Mouse (Mus musculus) layer of hippocampus, postnatal 14 days (tissue): ENCODE measurements around the gene Ryr1. TPM values are rescaled to one million over a fixed set of nuclear protein-coding genes. Genes with fewer than 3 reads are reported as not detected.
"Not testable (repeated sequence)": the region's sequence is repeated elsewhere in the genome, so short reads cannot be mapped to it uniquely, and the experiment has no call there.

ENCODE experiments used
- DNase-seq, 2 experiments: peaks; one replicate each; pipeline ENCODE4 v3.0.0; 2021 to 2022; ENCODE audit warnings: low spot score in 2 of 2, mixed read lengths in 1 of 2
- total RNA-seq, 2 experiments: library from RNA; stranded (reverse); gene quantifications; 2 replicates each; pipeline ENCODE4 v1.2.3; 2021

Ryr1 gene
- total RNA-seq, 2 experiments from 2014 or later: 9.3 to 12.2 TPM

DNA sequence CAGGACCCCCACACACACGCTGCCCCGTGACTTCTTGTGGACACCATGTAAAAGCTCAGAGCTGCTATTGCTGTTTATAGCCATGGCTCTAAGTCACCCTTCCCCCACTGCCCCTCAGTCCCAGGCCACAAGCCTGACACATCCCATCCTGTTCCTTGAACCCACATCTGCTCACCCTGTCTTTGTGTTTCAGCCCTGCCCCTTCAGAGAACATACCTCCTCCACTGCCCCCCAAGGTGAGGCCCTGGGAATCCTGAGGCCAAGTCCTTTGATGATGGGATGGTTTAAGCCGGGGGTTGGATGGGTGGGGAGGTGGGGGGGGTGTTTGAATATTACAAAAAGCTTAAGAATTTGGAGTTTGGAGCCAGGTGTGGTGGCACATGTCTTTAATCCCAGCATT lies 132.0 kb downstream of the Ryr1 start:
- no peak for DNase-seq

DNA sequence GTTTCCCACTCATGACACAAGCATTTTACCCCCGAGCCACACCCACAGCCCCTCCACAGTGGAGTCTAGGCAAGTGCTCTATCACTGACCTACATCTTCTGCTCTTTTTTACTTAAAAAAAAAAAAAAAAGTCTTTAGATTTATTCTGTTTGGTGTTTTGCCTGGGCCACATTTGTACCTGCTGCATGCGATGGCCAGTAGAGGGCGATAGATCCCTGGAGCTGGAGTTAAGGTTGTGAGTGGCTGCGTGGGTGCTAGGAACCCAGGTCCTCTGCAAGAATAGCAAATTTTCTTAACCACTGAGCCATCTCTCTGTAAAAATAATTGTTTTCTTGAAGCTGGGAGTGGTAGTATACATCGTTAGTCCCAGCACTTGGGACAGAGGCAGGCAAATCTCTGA lies 133.4 kb downstream of the Ryr1 start:
- DNase-seq: no peak

DNA sequence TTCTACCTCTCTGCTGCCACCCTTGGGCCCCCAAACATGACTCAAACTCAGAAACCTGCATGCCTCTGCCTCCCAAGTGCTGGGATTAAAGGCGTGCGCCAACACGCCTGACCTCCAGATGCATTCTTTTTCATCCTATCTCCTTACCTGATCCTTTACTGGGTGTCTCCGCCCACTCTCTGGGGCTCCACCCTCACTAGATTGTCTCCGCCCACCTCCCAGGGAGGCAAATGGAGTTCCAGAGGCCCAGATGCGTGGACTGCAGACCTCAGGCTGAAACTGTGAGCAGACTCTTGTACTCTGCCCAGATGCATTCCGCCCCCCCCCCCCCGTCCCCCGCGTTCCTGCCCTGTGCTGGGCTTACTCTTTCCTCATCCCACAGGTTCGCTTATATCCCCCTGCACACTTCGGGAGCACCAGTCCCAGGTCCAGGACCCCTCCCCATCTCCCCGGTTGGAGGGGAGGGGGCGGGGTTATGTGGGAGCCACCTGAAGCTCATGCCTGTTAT lies 134.2 kb downstream of the Ryr1 start:
- DNase-seq: no peak

DNA sequence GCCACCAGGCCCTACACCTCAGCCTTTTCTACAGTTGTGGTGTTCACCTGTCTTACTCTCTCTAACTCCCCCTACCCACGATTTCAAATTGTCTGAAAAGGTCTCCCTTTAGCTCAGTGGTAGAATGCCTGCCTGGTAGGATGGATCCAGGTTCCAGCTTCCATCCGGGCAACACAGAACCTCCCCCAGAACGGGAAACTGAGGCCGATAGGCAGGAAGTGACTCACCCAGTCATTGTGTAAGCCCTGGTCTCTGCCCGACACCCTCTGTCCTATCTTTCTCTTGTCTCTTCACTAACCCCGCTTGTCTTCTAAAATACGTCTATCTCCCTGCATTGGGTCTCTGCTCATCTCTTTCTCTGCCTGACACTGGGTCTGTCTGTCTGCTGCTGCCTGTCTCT lies 139.8 kb downstream of the Ryr1 start:
- DNase-seq: no peak

DNA sequence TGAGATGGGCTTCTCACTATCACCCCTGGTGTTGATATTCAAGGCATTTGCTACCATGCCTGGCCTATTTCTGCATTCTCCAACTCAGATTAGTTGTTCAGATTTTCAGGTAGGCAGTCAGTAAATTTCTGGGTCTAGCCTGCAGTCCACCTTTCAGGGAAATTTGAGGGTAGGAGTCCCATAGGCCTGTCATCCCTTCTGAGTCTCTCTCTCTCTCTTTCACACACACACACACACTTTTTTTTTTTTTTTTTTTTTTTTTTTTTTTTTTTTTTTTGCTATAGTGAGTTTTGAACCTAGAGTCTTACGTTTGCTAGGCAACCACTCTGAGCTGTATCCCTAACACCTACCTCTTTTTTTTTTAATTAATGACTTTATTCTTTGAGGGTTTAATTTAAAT lies 140.5 kb downstream of the Ryr1 start:
- no peak for DNase-seq

DNA sequence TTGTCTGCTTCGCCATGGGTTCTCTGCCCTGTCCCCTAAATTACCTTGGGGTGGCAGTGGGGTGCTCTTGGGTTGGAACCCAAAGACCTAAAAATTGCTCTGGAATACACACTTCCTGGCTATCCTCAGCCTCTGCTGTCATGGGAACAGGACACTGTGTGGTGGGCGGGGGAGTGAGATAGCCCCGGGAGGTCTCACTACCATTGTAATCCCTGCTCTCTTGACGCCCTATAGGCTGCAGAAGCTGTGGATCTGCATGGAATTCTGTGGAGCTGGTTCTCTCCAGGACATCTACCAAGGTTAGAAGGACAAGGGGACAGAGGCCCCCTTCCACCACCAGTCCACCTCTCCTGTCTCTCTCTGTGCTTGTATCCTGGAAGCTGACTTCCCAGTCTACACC lies 141.1 kb downstream of the Ryr1 start:
- no peak for DNase-seq

DNA sequence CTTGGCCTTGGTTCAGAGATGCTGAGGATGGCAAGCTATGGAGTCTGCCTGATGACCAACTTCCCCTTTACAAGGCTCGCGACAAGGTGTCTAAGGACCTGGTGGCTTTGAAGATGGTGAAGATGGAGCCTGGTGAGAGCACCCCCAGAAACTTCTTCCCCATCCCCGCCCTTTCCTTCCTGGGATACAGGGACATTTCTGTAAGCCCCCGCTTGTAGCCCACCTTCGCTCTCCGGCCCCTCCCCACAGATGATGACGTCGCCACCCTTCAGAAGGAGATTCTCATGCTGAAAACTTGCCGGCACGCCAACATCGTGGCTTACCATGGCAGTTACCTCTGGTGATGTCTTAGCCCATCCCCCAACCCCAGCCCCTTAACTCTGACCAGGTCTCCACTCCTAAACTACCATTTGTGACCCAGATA lies 141.8 kb downstream of the Ryr1 start:
- DNase-seq: no peak

DNA sequence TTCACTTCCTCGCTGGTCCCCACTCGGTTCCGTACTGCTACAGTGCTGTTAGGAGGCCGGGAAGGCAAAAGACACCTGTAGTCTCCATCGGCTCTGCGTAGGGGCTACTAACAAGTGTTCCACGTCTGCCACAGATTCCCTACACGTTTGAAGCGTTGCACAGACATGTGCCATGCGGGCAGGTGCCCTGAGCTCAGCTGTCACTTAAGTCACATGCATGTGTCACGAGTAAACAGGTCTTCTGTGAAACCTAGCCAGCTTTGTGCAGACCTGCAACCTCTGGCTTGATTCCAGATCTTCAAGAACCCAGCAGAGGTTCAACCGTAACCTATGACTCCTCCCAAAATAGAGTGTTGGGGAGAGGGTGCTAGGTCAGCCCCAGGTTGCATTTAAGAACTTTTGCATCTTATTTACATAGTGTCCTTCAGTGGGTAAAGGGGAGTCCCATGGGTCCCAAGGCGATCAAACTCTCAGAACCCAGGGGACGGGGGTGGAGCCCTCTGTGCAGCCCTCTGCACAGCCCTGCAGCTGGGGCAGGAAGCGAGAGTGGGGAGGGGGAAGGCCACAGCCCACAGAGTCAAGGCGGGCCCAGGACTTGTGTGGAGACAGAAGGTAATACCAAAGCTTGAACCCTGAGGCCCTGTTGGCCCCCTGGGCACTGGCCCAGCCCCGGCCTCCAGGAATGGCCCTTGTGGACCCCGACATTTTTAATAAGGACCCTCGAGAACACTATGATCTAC lies 142.5 kb downstream of the Ryr1 start:
- DNase-seq: no peak

DNA sequence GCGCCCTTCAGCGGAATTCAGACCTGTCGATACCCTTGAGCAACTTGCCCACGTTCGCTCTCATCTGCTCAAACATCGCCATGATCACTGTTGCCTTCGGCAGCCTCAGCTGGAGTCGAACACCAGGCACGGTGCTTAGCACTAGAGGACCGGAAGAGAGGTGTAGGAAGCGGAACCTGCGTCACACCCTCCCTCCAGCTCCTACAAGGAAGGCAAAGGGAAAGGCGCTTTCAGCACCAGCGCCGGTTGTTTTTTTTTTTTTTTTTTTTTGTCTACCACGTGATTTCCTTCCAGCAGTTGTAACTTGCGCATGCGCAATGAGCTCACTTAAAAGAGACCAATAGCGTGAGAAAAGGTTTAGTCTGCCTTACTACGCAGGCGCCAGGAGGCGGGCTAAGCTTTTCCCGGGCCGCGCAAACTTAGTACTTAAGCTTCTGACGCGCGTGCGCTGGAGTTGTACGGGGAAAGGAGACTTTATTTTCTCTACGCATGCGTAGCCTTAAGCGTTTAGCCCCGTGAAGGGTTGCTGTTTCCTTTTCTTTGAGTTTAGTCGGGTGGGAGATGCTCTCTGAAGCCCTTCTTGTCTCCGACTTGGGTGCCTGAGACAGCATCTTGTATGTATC lies 143.2 kb downstream of the Ryr1 start, which contains the start of the genes Eif3k and Map4k1:
TSS of gene Eif3k (minus strand) at position 214 of the 623 bp plus-strand sequence.
TSS of gene Map4k1 (plus strand) at position 400 of the 623 bp plus-strand sequence.
- peak; percentile 95 to 99 for DNase-seq

DNA sequence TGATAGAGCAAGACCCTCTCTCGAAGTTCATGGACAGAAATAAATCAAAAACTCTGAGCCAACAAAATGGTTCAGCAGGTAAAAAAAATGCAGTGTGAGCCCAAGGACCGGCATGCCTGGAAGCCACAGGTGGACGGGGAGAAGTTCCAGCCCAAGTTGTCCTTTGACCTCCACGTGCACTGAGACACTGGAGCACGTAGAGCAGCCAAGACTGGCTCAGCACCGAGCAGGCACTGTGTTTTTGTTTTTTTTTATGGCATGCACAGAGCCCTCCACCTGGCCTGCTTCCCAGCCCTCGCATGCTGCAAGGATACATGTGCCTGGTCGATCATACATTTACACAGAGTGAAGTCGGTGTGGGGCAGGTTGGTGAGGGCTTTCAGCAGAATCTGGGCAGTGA lies 147.4 kb downstream of the Ryr1 start:
- no peak for DNase-seq

DNA sequence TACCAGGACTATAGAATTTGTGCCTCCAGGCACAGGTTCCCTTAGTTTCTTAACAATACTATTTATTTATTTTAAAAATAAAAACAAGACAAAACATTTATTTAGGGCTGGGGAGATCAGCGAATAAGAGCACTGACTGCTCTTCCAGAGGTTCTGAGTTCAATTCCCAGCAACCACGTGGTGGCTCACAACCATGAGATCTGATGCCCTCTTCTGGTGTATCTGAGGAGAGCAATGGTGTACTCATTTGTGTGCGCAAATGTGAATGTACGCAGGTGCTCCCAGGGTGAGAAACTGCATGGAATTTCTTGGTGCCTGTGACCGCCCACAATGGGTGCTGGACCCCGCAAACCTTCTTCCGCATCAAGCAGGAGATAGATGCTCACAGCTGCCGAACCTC lies 152.0 kb downstream of the Ryr1 start:
- no peak for DNase-seq

DNA sequence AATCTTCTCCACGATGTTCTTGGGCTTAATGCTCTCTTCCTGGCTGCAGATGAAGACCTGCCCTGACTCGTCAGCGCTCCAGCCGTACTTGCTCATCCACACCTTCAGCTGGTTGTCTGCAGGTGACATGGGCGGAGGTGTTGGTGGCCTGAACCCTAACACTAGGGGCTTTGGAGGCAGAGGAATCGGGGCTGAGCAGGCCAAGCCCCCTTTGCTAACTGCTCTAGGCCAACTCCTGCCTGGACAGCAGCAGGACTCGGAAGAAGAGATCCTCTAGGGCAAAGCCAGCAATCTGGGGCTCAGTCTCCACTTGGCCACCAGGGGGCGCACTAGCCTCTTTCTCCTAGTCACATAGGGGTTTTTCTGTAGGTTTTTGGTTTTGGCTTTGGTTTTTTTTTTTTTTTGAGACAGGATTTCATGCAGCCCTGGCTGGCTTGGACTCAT lies 152.4 kb downstream of the Ryr1 start:
- peak; percentile 71 to 78 for DNase-seq

DNA sequence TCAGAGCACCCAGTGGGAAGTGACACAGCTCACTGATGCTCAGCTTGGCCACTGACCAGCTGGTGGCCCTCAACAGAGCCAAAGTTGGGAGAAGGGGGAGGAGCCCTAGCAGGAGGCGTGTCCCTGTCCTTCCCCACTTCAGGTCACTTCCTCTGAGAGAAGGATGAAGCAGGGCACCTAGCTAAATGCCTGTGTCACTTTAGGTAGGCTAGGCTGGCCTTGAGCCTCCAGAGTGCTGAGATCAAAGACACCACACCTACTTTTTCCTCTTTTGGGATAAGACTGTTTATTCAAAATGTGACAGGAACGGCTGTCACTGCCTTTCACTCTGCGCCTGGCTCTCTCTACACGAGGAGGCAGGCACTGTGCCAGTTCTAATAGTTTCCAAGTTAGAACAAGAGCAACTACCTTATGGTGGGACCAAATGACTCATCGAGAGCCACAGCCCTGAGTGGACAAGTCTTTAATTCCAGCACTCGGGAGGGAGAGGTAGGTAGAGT lies 153.2 kb downstream of the Ryr1 start:
- peak; percentile 43 to 73 for DNase-seq

DNA sequence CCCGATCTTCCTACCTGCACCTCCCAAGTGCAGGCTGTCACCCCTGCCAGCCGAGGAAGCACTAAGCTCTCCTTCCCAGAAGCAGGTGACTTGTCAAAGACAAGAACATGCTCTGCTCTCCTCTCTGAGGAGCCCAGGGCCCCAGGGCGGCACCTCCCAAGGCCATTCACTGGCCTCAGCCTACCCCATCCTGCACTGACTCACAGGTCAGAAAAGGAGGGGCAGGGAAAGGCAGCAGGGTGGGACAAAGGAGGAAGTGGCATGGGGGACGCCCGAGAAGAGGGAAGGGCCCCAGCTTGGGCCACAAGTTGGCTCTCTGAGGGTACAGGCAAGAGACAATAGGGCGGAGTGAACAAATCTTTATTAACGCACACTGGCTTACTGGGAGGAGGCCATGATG lies 153.9 kb downstream of the Ryr1 start:
- no peak for DNase-seq

DNA sequence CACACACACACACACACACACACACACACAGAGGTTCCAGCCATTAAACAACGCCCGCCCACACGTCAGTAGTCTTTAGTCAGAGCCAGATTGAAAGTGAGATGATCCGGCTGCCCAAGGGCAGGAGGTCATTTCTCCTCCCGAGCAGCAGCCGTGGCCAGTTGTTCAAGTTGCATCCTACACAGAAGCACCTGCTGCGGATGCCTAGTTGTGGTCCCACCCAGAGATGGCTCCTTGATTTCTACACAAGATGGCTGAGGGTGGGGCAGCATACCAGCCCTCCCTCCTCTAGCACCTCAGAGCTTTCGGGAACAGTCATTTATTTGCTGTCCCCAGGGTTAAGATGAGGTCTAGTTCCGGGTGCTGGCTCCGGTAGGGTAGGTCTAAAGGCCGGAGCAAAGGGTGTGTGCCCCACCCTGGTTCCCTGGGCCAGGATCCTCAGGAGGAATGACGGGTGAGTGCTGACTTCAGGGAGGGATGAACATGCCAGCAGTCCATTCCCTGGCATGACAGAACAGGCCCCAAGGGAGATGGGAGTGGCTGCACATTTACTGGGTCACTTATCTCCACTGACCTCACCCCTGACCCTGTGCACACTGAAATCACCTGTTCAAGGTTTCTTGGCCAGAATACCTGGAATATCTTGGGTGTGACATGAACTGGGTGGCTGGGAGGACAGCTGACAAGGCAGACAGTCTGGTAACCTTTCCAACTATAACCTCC lies 155.1 kb downstream of the Ryr1 start:
- DNase-seq: no peak

DNA sequence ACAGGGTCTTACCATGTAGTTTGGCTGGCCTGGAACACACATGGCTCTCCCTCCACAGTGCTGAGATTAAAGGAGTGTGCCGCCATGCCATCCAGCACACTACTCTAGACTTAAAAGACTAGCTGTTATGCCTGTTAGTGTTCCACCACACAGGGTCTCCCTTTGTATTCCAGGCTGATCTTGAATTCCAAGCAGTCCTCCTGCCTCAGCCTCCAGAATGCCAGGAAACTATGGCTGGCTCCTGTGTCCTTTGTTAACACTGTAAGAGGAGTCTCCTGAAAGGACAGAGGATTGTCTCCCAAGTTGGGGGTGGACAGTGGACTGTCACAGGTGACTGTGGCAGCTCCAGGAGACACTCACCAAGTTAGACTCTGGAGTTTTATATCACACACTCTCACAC lies 155.7 kb downstream of the Ryr1 start:
- no peak for DNase-seq

DNA sequence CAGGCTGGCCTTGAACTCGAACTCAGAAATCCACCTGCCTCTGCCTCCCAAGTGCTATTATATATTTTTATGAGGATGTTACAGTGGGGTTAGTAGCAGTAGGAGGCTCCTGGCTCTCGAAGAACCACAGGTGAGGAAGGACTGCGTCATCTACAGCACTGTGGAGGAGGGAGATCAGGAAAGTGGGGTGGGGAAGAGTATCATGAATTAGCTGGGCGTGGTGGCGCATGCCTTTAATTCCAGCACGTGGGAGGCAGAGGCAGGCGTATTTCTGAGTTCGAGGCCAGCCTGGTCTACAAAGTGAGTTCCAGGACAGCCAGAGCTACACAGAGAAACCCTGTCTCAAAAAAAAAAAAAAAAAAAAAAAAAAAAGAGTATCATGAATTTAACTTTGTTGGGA lies 156.9 kb downstream of the Ryr1 start:
- not testable (repeated sequence) for DNase-seq

DNA sequence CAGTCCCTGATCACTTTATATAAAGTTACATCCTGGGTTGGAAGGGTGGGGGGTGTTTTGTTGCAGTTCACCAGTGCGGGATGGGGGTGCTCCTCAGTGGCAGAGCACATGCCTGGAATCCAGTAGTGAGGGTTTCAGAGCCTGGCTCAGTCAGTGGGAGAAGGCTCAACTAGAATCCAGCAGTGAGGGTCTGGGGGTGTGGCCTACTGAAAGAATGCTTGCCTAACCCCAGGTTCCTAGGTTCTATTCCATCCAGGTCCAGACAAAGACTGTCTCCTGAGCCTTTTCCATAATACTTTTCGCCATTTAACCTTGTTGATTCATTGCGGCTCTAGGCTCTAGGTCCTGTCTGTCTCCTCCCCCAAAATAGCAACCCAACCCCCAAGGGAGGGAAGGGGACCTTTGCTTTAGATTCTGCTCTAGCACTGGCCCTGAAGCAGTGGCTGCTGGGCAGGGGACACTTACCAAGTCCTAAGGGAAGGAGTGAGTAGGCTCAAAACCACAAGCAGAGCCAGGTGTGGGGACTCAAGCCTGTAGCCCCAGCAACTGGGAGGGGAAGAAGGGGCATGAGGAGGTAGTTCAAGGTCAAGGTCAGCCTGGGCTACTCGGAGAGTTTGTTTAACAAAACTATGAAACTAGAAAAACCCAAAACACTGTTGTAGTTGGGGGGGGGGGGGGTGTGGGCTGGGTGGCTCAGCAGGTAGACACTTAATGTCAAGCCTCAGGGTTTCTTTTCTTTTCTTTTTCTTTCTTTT lies 158.1 kb downstream of the Ryr1 start:
- no peak for DNase-seq

DNA sequence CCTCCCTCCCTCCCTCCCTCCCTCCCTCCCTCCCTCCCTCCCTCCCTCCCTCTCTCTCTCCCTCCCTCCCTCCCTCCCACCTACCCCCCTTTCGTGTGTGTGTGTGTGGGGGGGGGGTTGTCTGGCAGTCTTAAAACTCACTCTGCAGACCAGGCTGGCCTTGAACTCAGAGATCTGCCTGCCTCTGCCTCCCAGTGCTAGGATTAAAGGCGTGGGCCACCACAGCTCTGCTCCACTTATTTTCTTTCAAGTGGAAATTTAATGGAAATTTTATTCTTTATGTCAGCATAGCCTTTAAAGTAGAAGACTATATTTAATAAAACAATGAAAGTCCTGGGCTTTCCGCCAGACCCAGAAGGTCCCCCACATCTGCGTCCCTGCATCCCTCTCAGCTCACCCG lies 158.8 kb downstream of the Ryr1 start:
- no peak for DNase-seq

DNA sequence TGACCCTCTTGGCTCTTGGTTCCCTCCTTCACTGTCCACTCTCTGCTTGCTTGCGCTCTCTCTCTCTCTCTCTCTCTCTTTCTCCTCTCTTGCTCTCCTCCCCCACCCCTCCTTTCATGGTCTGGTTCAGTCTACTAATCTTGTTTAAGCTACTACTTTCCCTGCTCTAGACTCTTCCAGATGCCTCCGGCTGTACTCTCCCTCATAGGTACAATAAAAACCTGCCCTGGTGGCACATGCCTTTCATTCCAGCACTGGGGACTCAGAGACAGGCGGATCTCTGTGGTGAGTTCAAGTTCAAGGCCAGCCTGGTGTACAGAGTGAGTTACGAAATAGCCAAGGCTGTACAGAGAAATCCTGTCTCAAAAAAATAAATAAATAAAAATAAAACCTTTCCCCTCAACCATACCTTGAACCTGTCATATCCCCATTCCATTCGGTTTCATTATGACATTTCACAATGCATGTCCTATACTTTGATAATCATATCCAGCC lies 159.6 kb downstream of the Ryr1 start:
- no peak for DNase-seq

DNA sequence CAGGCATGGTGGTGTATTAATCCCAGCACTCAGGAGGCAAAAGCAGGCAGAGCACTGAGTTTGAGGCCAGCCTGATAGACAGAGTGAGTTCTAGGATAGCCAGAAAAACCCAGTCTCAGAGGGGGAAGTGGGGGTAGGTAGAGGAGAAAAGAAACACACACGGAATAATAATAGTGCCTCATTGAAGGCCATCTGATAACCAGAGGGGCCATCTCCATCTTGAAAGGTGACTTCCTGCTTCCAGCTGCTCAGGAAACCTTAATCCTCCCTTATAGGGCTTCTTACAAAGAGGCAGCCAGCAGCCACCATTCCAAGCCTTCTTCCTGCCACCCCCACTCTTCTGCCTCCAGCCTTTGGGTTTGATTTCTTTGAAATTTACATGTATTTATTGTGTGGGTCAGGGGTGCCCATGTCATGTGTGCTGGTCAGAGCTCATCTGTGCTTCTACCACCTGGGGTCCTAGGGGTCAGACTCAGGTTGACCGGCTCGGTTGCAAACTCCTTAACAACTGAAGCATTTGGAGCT lies 161.5 kb downstream of the Ryr1 start:
- no peak for DNase-seq
